Mouse (Mus musculus) bone marrow macrophage, adult 2 months (primary cell): Measurements from ENCODE around the gene Pwp2.

Source experiments
- CTCF ChIP-seq: IDR thresholded peaks from 2 replicates; pipeline ENCODE4 v1.5.1; 2012; ENCODE audit warnings: low read depth, mild to moderate bottlenecking, low read length, moderate library complexity
- POLR2A ChIP-seq: IDR thresholded peaks from 2 replicates; pipeline ENCODE4 v1.6.1; 2012; ENCODE audit warnings: mild to moderate bottlenecking, low read depth, low read length, borderline replicate concordance

GRCm38 (mm10) chr10:78138812-78139523 is 46.0 kb downstream of the Pwp2 start:
- TF ChIP-seq CTCF (no peak), POLR2A (no peak)
